Mouse (Mus musculus): Measurements from ENCODE around the gene Pax3.

DNA sequence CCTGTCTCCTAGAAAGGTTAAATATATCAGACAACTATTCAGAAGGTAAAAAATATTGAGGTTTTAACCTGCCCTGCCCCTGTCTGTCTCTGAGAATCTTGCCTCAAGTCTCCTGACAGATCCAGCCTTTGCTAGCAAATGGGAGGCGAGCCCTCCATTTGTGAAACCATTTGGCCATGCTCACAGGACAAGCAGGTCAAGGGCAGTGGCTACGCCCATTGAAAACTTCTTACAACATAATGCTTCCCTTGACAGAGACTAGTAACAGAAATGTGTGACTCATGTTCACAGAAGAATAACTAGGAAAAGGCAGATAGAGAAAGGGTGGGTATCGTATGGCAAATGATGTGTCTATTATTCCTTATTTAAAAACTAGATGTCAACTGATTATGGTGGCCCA, 80.9 kb downstream of the Pax3 start:
- TF ChIP-seq CTCF (IDR thresholded peaks at IDR 0.05; ENCODE audit: extremely low read depth, insufficient read length, insufficient replicate concordance, low read depth, low read length) (no peak), POLR2A (IDR thresholded peaks at IDR 0.05; ENCODE audit: low read depth, low read length) (no peak)
